Mouse (Mus musculus) kidney, embryonic 15.5 days (tissue): Measurements from ENCODE around the gene Cryge. TPM values are rescaled to one million over a fixed set of nuclear protein-coding genes. Genes with fewer than 3 reads are reported as not detected.

Experiments
- ATAC-seq: fragments of 200-750 bp; cut with Nextera tagmentation; replicated peaks from 2 replicates; pipeline ENCODE4 v1.8.0; 2017; ENCODE audit warnings: moderate TSS enrichment; ENCODE audit not compliant: low FRiP score
- H3K27ac ChIP-seq: fragments of 300-500 bp; sonication (generic); 2 replicates; pipeline ENCODE4 v1.5.1; 2015; ENCODE audit warnings: mild to moderate bottlenecking, inconsistent platforms
- H3K27me3 ChIP-seq: fragments of 300-500 bp; sonication (generic); 2 replicates; pipeline ENCODE4 v1.6.1; 2015; ENCODE audit warnings: inconsistent platforms
- H3K36me3 ChIP-seq: fragments of 300-500 bp; sonication (generic); 2 replicates; pipeline ENCODE4 v1.6.1; 2015; ENCODE audit warnings: inconsistent platforms
- H3K4me1 ChIP-seq: fragments of 300-500 bp; sonication (generic); 2 replicates; pipeline ENCODE4 v1.6.1; 2015; ENCODE audit warnings: inconsistent platforms
- H3K4me2 ChIP-seq: fragments of 300-500 bp; sonication (generic); 2 replicates; pipeline ENCODE4 v1.6.1; 2015; ENCODE audit warnings: moderate library complexity, mild to moderate bottlenecking, inconsistent platforms
- H3K4me3 ChIP-seq: fragments of 300-500 bp; sonication (generic); replicated peaks from 2 replicates; pipeline ENCODE4 v1.5.1; 2015; ENCODE audit warnings: mild to moderate bottlenecking, inconsistent platforms
- H3K9ac ChIP-seq: fragments of 300-500 bp; sonication (generic); 2 replicates; pipeline ENCODE4 v1.6.1; 2015; ENCODE audit warnings: mild to moderate bottlenecking, inconsistent platforms
- H3K9me3 ChIP-seq: fragments of 300-500 bp; sonication (generic); replicated peaks from 2 replicates; pipeline ENCODE4 v1.6.1; 2016; ENCODE audit warnings: inconsistent platforms
- WGBS: fragments of 180-500 bp; shearing (Covaris S2); methylation state at CpG from one replicate; pipeline ENCODE4 v1.1.7; 2015; ENCODE audit warnings: mixed read lengths; 5-methylcytosine and 5-hydroxymethylcytosine counted together
- polyA plus RNA-seq: library from polyadenylated mRNA; unstranded; fragments of >200 nt; fragmentation: Nextera tagmentation; extraction: Ambion mirVana; gene quantifications from 2 replicates; pipeline ENCODE4 v1.2.1, GENCODE M21; 2015

Cryge gene
- polyA plus RNA-seq, 1 experiment from 2014 or later, result not detected

DNA sequence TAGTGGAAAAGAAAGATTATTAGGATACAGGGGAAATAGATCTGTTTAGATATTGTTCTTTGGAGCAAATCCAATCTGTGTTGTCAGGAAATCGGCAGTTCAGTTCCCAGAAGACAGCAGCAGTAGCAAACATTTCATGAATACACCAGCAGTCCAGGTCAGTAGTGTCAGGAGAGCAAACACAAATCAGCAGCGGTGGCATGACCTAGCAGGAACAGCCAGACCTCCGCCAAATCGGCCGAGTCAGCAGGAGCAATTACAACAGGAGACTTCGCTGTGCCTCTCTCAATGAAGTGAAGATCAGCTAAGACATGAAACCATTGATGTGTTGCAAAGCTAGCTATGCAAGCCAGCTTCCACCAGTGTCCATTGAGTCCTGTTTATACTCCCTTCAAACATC, 45.4 kb downstream of the Cryge start:
- no peak for ATAC-seq
- no peak overlapping the region for H3K9ac ChIP-seq
- H3K9me3 ChIP-seq, result no peaks in the 10 kb centered on the region
- H3K4me1 ChIP-seq, result no peaks in the 10 kb centered on the region
- no peaks in the 10 kb centered on the region for H3K36me3 ChIP-seq
- H3K4me2 ChIP-seq, result no peak overlapping the region
- H3K27me3 ChIP-seq, result no peaks in the 10 kb centered on the region
- WGBS, result 59% methylated on average over 6 of the region's 6 CpGs
- H3K27ac ChIP-seq, result no peak overlapping the region
- no peak overlapping the region for H3K4me3 ChIP-seq

GRCm38 (mm10) chr1:65004526-65004925, 46.4 kb downstream of the Cryge start:
- H3K4me1 ChIP-seq, result no peaks in the 10 kb centered on the region
- no peaks in the 10 kb centered on the region for H3K9me3 ChIP-seq
- H3K27me3 ChIP-seq, result no peaks in the 10 kb centered on the region
- no peak for ATAC-seq
- no peaks in the 10 kb centered on the region for H3K36me3 ChIP-seq
- no peak overlapping the region for H3K4me2 ChIP-seq
- WGBS, result 82% methylated on average over 4 of the region's 4 CpGs
- H3K27ac ChIP-seq, result no peak overlapping the region
- H3K9ac ChIP-seq, result no peak overlapping the region
- no peak overlapping the region for H3K4me3 ChIP-seq

Other genes starting within 250 kb of the Cryge start
- gene Plekhm3, start 94.3 kb downstream of the Cryge start, polyA plus RNA-seq, result 6.8 and 7.8 TPM in 2 replicates
- 1.5 and 5.6 TPM in 2 replicates for gene Akr1cl, start 18.4 kb downstream of the Cryge start, polyA plus RNA-seq
- not detected in 2 replicates for gene Crygd, start 12.3 kb upstream of the Cryge start, polyA plus RNA-seq
- gene Crygc, start 22.5 kb upstream of the Cryge start, polyA plus RNA-seq, result not detected in 2 replicates
- not detected in 2 replicates for gene Crygb, start 31.1 kb upstream of the Cryge start, polyA plus RNA-seq
- gene Cryga, start 52.2 kb upstream of the Cryge start, polyA plus RNA-seq, result not detected in 2 replicates
- gene Gm28845, start 68.4 kb upstream of the Cryge start, polyA plus RNA-seq, result not detected in 2 replicates
- 1.1 and 1.4 TPM in 2 replicates for gene D630023F18Rik, start 72.1 kb upstream of the Cryge start, polyA plus RNA-seq
- 231 and 232 TPM in 2 replicates for gene Idh1, start 135.4 kb upstream of the Cryge start, polyA plus RNA-seq
- gene Pikfyve, start 135.5 kb upstream of the Cryge start, polyA plus RNA-seq, result 10.5 and 13.1 TPM in 2 replicates
- not detected in 2 replicates for gene Pth2r, start 230.9 kb upstream of the Cryge start, polyA plus RNA-seq